Mouse (Mus musculus): ENCODE results near the gene Pde3b.

- TF ChIP-seq POLR2A (IDR thresholded peaks at IDR 0.05; ENCODE audit: control insufficient read depth, low read depth, low read length) = no peak
- no peak for TF ChIP-seq CTCF (IDR thresholded peaks at IDR 0.05; ENCODE audit: control insufficient read depth, insufficient read depth, insufficient replicate concordance, low read depth, low read length)
Observed at GRCm38 (mm10) chr7:114526245-114526644, 111.2 kb downstream of the Pde3b start.
